Mouse (Mus musculus) embryonic fibroblast, embryonic 13.5 days (primary cell): ENCODE measurements around the gene Tmem132b.

Experiments
- CTCF ChIP-seq: IDR thresholded peaks from 2 replicates; pipeline ENCODE4 v1.5.1; 2011; ENCODE audit warnings: mild to moderate bottlenecking, control low read depth, low read length, moderate library complexity, borderline replicate concordance; ENCODE audit not compliant: insufficient read depth
- POLR2A ChIP-seq: IDR thresholded peaks from 2 replicates; pipeline ENCODE4 v1.6.1; 2011; ENCODE audit warnings: low read depth, mild to moderate bottlenecking, control low read depth, low read length, moderate library complexity

GRCm38 (mm10) chr5:125503628-125504027, 27.9 kb upstream of the Tmem132b start:
- no peak for TF ChIP-seq CTCF
- no peak for TF ChIP-seq POLR2A
